Mouse (Mus musculus) spleen, postnatal 36 days (tissue): ENCODE measurements around the gene Anapc2.
A peak's percentile ranks its signal among the peaks of the same experiment; 100 is the strongest.
"Not testable (repeated sequence)": the region's sequence is repeated elsewhere in the genome, so short reads cannot be mapped to it uniquely, and the experiment has no call there.

Source experiments
- DNase-seq, 2 experiments: peaks; one replicate each; pipeline ENCODE4 v3.0.0; 2022; ENCODE audit warnings: low spot score in 2 of 2, mixed read lengths in 1 of 2

Gene Anapc2

DNA sequence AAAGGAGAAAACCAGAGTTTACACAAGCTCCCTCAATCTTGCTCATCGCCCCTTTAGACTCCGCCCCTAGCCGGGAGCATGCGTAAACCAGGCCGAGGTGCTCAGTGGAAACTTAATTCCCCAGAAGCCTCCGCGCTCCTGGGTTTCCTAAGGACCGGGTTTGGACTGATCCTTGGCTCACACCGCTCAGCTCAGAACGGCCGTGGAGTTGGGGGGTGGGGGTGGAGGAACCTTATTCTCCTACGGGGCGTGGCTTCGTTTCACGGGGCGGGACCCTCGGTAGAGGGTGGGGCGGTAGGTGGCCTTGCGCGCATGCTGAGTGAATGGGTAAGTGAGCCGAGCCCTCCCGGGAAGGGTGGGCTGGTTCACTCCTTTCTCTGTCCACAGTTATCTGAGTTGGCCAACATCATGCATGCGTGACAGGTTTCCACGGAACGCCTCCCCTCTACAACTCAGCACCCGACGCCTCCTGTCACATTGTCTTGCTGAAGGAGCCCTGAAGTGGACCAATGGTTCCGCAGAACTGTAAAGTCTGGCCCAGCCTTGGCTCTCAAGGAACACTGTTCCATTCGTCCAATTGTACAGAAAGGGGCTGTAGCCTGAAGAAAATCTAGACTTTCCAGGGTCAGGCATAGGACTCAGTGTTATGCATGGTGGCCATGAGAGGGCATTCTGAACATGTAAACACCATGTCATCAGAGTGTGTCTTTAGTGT, 31.4 kb upstream of the Anapc2 start:
- peak; percentile 35 to 49 for DNase-seq

DNA sequence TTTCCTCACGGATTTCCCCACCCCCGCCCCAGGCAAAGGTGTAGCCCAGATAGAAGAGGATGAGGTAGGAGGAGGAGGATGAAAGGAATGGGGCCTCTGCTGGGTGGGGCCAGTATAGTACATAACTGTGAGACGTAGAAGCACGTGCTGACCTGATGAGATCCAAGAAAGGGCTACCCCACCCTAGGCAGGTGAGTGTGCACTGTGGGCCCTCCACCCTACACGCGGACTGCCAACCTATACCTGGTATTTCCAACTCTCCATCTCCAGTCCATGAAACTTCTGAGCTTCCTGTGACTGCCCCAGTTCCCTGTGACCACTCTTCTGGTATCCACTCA, 30.9 kb upstream of the Anapc2 start:
- DNase-seq, result no peak

DNA sequence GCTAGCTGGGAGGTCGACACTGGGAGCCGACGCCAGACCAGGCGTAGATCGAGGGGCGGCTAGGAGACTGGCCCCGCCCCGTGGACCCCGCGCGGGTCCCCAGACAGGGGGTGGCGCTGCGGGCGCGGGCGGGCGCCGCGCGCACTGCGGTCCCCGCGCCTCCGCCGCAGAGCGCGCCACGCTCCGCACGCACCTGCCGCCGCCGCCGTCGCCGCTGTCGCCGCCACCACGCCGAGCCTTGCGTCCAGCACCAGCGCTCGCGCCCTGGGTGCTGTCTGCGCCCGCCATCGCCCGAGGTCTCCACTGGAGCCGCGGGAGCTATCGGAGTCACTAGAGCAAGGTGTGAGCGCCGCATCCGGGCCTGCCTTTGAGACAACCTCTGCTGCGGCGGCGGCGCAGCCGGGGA, 30.2 kb upstream of the Anapc2 start, which contains the start of the genes Rnf208 and Cysrt1:
TSS of gene Rnf208 (plus strand) at position 155 of the 406 bp plus-strand sequence.
TSS of gene Cysrt1 (minus strand) at position 352 of the 406 bp plus-strand sequence.
- DNase-seq, result no peak

DNA sequence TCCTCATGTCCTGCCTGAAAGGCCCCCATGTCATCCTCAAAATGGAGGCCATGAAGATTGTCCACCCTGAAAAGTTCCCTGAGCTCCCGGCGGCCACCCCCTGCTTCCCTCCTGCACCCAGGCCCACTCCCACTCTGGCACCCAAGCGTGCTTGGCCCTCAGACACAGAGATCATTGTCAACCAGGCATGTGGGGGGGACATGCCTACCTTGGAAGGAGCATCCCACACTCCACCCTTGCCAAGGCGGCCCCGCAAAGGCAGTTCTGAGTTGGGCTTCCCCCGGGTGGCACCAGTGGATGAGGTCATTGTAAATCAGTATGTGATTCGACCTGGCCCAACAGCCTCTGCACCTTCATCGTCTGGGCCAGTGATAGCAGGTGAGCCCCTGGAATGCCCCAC, 28.9 kb upstream of the Anapc2 start:
- DNase-seq, result no peak

DNA sequence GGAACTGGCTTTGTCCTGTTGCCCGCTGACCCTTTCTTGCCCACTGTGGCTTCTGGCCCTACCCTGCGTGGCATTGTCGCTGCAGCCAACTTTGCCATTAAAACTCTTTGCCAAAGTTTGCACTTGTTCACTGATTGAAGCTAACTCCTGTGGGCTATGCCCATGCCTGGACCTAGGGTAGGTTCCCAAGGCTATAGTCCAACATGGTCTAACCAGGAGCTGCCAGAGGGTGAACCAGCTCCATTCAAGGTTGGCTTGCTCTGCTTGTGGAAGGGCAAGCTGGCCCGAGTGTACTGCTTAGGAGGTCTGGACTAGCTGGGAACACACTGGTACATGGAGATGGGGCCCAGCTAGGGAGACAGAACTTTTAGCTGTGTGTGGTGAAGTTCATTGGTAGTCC, 28.1 kb upstream of the Anapc2 start:
- DNase-seq, result no peak

DNA sequence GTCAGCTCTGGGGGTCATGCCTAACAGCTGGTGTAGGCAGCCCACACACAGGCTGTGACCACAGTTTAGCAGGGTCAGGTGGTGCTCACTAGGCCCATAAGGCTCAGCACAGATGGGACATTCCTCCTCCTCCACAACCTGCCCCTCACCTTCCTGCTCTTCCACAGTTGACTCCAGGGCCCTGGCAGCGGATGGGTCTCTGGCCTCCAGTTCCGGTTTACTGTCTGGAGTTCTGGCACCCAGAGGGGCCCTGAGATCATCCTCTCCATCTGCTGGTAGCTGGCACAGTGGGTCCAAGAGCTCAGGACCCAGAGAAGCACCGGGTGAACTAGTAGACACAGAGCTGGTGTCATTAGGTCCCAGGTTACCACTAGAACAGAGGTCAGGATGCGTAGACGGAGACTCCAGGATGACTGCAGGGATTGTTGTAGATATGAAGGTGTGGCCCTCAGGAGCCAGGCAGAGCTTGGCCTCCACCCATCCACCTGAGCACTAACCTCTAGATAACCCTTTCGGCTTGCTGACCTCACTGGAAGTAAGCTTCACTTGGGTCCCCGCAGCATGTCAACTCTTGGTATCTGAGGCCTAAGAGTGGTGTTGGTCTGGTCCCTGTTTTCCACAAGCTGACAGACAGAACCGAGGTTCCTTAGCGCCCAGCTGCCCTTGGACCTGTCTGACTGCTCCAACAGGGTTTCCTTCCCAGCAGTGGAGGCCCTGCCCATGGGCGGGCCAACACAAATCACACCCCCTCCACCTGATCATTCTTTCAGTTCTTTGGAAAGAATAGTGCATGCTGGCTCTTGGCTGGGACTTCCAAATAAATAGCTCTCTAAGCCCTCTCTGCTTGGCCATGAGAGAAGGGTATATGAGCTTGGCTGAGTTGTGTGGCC, 25.9 kb upstream of the Anapc2 start, which contains the start of gene AL732309.1:
TSS of gene AL732309.1 (minus strand) at position 681 of the 890 bp plus-strand sequence.
- no peak for DNase-seq

DNA sequence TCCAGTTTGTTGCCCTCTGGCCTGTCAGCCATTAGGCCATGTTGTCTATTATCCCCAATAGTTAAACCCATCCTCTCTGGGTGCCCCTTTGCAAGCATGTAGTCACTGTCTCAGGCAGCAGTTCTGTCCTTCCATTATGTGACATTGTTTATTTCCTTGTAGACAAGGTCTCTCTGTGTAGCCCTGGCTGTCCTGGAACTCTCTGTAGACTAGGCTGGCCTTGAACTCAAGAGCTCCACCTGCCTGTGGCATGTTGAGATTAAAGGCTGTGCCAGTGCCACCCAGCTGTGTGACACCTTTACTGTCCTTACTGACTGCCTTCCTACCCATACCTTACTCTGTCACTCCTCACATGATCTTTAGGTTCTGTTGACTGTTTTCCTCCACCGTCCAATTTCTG, 19.9 kb upstream of the Anapc2 start:
- no peak for DNase-seq

DNA sequence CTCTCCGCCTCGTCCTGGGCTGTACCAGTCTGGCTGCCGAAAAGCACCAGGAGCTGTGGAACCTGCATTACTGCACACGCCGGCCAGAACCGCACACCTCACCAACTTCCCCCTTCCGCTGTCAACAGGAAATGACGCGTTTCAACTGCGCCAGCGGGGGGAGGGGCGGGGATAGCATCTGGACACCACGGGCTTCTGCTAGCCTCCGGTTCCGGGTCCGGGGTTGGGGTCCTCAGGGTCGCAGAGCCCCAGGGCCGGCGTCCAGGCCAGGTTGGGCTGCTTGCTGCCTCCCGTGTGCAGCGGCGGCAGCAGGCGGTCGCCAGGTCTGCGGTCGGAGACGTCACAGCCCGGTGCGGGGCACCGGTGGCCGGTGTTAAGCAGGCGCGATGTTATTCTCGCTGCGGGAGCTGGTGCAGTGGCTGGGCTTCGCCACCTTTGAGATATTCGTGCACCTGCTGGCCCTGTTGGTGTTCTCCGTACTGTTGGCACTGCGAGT, 16.9 kb upstream of the Anapc2 start, which contains the start of gene Tmem203:
TSS of gene Tmem203 (plus strand) at position 156 of the 496 bp plus-strand sequence.
- peak; percentile 82 to 85 for DNase-seq

DNA sequence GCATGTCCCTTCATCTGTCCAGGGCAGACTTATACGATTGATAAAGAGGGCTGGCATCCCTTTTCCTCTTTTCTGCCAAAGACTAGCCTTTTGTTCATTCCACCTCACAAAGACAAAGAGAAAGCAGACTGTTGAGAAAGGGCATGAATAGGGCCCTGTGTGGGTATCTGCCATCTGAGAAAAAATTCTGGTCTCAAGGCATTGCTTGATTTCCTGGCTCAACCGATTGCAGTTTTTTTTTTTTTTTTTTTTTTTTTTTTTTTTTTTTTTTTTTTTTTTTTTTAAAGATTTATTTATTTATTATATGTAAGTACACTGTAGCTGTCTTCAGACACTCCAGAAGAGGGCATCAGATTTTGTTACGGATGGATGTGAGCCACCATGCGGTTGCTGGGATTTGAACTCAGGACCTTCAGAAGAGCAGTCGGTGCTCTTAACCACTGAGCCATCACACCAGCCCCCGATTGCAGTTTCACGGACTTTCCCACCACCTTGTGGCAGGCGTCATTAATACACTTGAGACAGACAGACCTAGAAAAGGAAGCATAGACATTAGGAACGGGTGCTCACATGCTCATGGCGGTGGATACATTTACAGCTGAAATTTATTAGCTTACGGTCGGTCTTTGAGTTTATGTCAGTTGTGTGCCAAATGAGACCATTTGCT, 15.7 kb upstream of the Anapc2 start:
- DNase-seq, result peak; percentile 66 to 73

DNA sequence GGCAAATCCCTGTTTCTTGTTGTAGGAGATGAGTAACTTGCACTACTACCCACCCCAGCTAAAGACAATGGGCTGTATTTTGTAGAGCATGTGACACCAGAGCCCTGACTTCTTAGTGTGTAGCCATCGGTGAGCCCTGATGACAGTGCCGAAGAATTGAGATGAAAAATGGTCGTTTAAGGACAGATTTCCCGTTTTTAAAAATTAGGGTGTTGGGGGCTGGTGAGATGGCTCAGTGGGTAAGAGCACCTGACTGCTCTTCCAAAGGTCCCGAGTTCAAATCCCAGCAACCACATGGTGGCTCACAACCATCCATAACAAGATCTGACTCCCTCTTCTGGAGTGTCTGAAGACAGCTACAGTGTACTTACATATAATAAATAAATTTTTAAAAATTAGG, 15.0 kb upstream of the Anapc2 start:
- not testable (repeated sequence) for DNase-seq

DNA sequence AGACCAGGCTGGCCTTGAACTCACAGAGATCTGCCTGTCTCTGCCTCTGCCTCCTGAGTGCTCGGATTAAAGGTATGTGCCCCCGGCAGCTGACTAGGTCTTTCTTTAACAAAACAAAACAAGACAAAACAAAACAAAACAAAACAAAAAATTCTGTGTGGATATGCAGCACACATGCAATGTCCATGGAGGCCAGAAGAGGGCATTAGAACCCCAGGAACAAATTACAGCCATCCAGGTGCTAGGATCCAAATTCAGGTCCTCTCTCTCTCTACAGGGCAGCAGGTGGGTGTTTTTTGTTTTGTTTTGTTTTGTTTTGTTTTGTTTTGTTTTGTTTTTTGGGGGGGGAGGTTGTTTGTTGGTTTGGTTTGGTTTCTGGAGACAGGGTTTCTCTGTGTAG, 13.4 kb upstream of the Anapc2 start:
- DNase-seq, result no peak

DNA sequence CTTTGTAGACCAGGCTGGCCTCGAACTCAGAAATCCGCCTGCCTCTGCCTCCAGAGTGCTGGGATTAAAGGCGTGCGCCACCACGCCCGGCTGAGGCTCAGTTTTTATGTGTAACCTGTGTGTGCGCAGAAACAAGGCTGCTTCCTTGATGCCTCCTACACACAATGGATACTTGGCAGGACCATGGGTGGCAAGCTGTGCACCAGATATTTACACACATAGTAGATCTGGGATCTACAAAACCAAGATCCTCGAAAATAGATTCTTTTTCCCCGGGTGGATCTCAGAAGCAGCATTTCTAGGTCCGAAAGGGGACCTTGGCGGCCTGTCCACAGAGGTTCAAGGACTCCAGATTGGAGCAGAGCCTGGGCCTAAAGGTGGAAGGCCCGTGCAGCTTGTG, 10.4 kb upstream of the Anapc2 start:
- no peak for DNase-seq

DNA sequence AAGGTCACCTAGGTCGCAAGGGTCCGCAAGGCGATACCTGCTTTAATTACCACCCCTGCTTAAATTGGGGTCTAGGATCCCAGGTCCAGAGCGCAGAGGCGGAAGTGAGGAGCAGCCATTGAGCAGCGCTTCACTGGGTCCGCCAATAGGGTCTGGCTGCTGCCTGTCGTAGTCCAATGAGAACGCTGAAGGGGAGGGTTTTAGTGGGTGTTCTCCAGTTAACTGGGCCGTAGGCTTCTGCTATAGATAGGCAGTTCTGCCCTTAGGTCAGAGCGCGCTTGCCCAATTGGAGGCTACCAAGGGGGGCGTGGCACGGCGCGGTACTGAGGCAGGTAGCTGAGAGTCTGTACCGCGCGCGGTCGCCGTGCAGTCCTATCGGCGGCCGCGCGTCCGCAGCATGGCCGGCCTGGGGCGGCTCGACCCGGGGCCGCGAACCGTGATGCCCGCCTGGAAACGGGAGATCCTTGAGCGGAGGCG, 9.9 kb upstream of the Anapc2 start, which contains the start of gene Tprn:
TSS of gene Tprn (plus strand) at position 328 of the 477 bp plus-strand sequence.
- peak; percentile 97 to 98 for DNase-seq

DNA sequence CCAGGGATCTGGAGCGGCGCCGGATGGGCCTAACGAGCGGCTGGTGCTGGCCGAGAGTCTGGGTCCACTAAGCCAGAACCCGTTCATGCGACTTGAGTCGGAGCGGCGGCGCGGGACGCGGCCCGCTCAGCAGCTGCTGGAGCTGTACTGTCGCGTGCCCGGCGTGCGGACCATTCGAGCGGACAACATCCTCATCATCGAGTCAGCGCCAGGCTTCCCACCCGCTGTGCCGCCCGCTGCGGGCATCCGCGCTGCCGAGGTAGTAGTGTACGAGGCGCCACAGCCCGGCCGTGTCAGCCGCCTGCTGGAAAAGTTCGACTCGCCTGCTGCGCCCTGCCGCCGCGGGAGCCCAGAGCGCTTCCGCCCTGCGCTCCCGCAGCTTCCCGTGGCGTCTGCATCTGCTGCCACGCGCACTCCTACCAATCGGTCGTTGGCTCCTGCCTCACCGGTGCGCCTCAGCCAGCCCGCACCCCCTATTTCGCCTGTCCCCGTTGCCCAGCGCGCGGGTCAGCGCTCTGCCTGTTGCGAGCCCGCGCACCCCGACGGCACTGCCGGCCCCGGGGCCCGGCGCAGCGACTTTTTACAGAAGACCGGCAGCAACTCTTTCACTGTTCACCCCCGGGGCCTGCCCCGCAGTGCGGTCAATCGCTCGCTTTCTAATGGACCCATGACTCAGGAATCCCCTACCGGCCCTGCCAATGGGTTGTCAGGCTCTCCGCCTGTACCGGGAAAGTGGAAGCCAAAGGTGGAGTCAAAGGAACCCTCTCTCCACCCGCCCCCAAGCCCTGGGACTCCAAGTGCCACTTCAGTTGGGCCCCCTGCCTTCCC, 9.3 kb upstream of the Anapc2 start:
- peak; percentile 30 to 33 for DNase-seq

DNA sequence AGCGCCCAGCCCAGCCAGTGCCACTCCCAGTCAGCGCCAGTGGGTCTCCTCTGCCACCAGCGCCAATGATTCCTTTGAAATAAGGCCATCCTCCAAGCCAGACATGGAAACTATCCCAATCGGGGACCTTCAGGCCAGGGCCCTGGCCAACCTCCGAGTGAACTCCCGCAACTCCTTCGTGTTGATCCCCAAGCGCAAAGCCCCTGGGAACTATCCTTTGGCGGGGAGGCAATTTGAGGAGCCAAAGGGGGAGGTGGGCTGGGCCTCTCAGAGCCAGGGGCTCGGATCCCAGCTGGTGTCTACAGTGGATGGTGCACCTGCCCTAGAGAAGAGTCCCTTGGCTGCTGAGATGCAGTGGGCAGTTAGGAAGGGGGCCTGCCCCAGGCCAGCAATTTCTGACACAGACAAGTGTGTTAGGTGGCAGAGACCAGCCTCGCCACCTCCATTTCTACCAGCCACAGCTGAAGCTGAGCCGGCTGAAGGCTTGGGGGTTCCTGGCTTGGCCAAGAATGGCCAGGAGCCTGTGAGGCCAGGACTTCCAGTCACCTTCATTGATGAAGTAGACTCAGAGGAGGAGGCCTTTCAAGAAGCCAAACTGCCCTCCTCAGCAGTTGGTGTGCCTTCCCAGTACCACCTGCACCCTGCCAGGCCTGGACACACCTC, 8.5 kb upstream of the Anapc2 start:
- DNase-seq, result no peak

DNA sequence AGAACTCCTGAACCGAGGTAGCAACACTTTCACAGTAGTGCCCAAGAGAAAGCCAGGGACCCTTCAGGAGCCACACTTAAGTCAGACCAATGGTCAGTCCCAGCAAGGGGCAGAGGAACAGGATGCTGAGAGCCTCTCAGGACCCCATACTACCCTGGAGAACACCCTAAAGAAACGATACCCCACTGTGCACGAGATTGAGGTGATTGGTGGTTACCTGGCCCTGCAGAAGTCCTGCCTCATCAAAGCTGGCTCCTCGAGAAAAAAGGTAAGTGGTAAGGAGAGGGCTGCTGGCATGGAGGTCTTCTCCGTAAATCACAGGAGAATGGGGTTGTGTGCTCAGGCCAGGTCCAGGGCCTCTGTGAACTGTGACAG, 8.0 kb upstream of the Anapc2 start:
- DNase-seq, result no peak

DNA sequence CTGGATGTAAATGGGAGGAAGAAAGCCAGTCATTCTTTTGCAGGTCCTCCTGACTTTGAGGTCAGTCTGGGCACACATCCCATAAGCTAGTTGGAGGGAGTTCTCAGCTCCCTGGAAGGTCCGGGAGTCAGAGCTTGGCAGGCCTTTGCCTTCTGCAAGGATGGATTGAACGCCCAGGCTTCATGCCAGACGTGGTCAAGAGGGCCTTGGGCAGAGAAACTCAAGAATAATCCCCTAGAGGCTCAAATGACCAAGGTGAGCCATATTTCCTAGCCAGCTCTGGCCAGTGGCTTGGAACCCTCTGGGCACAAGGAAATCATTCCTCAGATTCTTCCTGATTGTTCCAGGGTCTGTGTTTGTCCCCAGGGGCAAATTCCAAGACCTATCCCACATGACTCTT, 7.4 kb upstream of the Anapc2 start:
- no peak for DNase-seq

DNA sequence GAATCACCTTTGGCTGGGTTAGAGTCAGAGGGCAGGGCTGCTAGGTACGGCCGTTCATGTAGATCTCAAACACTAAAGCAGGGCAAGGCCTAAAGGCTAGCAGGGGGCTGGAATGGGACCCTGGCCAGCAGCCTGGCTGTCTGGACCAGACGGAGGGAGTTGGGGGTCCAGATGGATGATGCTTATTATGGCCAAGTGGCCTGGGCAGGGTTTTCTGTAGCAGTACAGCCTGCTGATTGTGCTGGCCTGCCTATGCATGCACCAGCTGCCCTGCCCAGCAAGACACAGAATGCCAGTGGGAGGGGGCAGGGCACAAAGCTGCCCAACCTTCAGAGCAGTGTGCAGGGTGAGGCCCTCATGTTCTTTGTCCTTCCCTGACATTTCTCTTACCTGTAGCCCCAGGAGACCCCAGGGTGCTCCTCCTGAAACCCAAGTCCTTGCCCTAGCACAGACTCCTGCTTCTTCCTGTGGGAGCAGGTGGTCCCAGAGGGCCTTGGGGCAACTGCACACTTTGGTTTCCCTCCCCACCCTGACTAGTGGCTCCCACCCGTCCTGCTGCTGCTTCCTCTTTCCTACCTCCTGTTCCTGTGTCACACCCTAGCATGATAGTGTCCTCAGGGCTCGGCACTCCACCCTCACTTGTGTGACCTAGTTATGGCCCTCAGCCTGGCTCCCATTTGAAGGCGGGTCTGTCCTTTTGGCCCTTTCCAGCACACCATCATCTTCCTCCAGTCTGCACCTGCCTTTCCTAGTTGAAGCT, 6.2 kb upstream of the Anapc2 start:
- DNase-seq, result peak in 1 of 2 experiments; percentile 29

DNA sequence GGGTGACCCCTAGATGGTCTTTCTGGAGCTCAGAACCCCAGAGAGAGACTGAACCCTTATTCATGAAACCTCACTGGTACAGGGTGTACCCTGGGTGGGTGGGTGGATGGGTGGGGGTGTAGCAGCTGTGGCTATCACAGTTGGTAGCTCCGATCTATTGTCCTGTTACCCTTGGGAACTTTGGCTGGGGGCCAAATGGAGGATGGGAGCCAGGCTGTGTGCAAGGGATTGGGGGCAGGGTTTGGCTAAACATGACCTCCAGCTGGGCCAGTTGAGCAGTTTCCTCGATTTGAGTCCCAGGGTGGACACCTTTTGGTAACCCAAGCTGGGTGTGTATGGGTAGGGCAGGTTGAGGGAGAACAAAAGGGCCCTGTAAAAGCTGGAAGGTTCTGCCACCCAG, 5.6 kb upstream of the Anapc2 start:
- no peak for DNase-seq

DNA sequence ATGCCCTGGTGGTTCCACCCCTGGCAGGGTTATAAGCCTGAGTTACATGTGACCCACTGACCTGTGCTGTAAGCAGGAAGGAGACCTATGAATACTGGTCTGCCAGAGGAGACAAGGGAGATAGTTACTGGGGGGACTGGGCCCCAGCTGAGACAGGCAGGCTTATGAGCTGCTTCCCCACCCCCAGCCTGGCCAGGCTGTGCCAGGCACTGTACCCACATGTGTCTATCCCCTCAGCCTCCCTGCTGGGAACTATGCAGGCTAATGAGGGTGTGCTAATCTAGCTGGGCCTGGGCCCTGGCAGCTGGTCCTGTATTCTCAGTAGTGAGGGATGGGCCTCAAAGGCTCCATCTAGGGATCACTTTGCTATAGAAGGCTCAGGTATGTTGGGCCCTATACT, 5.0 kb upstream of the Anapc2 start:
- DNase-seq, result no peak
